Mouse (Mus musculus): ENCODE data around the gene Gsta3. TPM values are rescaled to one million over a fixed set of nuclear protein-coding genes. Genes with fewer than 3 reads are reported as not detected.
A peak's percentile ranks its signal among the peaks of the same experiment; 100 is the strongest.
"Not testable (repeated sequence)": the region's sequence is repeated elsewhere in the genome, so short reads cannot be mapped to it uniquely, and the experiment has no call there.

Gene Gsta3
- polyA plus RNA-seq, 1 experiment from 2014 or later: 0.48 TPM

DNA sequence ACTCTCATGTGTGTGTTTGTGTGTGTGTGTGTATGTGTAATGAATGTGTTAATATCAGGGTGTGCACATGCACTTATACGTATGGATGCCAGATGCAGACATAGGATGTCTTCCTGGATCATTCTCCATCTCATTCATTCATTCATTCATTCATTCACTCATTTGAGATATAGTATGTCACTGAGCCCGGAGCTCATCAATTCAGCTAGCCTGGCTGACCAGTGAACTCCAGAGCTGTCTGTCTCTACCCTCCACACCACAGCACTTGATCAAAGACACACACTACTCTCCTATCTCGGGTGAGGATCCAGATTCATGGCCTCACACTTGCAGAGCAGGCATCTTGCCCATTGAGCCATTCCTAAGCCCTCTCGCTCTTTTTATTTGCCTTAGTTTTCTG, 23.6 kb downstream of the Gsta3 start:
- H3K4me2 ChIP-seq (ENCODE audit: low read depth): no peak overlapping the region
- 92% methylated on average over 4 of the region's 4 CpGs for WGBS
- no peak overlapping the region for H3K9ac ChIP-seq (ENCODE audit: low read length)
- ATAC-seq (ENCODE audit: insufficient read depth, low FRiP score, low TSS enrichment) (no peak), DNase-seq (ENCODE audit: low spot score) (no peak)
- H3K27me3 ChIP-seq (ENCODE audit: control insufficient read depth, insufficient read depth, low read length): no peaks in the 10 kb centered on the region
- no peaks in the 10 kb centered on the region for H3K9me3 ChIP-seq (ENCODE audit: control insufficient read depth, low read length)
- H3K27ac ChIP-seq (ENCODE audit: low read depth, low read length): no peak overlapping the region
- H3K4me3 ChIP-seq (ENCODE audit: low read depth, low read length): no peak overlapping the region
- H3K4me1 ChIP-seq (ENCODE audit: control insufficient read depth, insufficient read depth, low read length): no peaks in the 10 kb centered on the region
- no peaks in the 10 kb centered on the region for H3K36me3 ChIP-seq (ENCODE audit: control insufficient read depth, insufficient read depth, low read length)

DNA sequence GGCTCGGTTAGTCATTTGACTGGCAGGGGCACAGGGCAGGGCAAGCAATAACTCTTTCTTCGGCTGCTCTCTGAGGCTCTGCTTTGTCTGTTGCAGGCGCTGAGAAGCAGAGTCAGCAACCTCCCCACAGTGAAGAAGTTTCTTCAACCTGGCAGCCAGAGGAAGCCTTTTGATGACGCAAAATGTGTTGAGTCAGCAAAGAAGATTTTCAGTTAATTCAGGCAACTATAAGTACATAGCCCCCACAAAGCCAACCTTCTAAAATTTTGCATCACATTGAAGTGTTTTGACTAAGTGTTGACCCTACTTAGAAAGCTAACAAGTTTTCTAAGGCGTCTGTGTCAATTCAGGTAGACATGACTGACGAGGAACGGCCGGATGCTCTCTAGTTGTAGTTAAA, 24.4 kb downstream of the Gsta3 start:
- 82% methylated on average over 8 of the region's 8 CpGs for WGBS
- no peak overlapping the region for H3K27ac ChIP-seq (ENCODE audit: low read depth, low read length)
- no peak overlapping the region for H3K4me3 ChIP-seq (ENCODE audit: low read depth, low read length)
- no peaks in the 10 kb centered on the region for H3K9me3 ChIP-seq (ENCODE audit: control insufficient read depth, low read length)
- H3K9ac ChIP-seq (ENCODE audit: low read length): no peak overlapping the region
- H3K4me2 ChIP-seq (ENCODE audit: low read depth): no peak overlapping the region
- H3K27me3 ChIP-seq (ENCODE audit: control insufficient read depth, insufficient read depth, low read length): no peaks in the 10 kb centered on the region
- no peaks in the 10 kb centered on the region for H3K4me1 ChIP-seq (ENCODE audit: control insufficient read depth, insufficient read depth, low read length)
- ATAC-seq (ENCODE audit: insufficient read depth, low FRiP score, low TSS enrichment): no peak
- H3K36me3 ChIP-seq (ENCODE audit: control insufficient read depth, insufficient read depth, low read length): no peaks in the 10 kb centered on the region
- DNase-seq (ENCODE audit: low spot score): no peak

DNA sequence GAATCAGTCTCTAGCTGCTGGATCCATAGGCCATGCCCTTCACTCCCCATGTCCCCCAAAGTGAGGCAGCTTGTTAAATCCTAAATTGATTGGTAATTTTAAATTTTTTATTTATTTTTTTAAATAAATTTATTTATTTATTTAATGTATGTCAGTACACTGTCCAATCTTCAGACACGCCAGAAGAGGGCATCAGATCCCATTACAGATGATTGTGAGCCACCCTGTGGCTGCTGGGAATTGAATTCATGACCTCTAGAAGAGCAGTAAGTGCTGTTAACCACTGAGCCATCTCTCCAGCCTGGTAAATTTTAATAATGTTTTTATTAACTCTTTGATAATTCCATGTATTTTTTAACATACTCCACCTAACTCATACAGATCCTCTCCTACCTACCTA, 26.4 kb downstream of the Gsta3 start:
- H3K9ac ChIP-seq (ENCODE audit: low read length): no peak overlapping the region
- DNase-seq (ENCODE audit: low spot score): no peak
- WGBS: 89% methylated on average over 1 of the region's 1 CpGs
- no peaks in the 10 kb centered on the region for H3K4me1 ChIP-seq (ENCODE audit: control insufficient read depth, insufficient read depth, low read length)
- no peak overlapping the region for H3K4me3 ChIP-seq (ENCODE audit: low read depth, low read length)
- H3K27me3 ChIP-seq (ENCODE audit: control insufficient read depth, insufficient read depth, low read length): no peaks in the 10 kb centered on the region
- H3K36me3 ChIP-seq (ENCODE audit: control insufficient read depth, insufficient read depth, low read length): no peaks in the 10 kb centered on the region
- H3K27ac ChIP-seq (ENCODE audit: low read depth, low read length): no peak overlapping the region
- no peaks in the 10 kb centered on the region for H3K9me3 ChIP-seq (ENCODE audit: control insufficient read depth, low read length)
- no peak overlapping the region for H3K4me2 ChIP-seq (ENCODE audit: low read depth)
- no peak for ATAC-seq (ENCODE audit: insufficient read depth, low FRiP score, low TSS enrichment)

DNA sequence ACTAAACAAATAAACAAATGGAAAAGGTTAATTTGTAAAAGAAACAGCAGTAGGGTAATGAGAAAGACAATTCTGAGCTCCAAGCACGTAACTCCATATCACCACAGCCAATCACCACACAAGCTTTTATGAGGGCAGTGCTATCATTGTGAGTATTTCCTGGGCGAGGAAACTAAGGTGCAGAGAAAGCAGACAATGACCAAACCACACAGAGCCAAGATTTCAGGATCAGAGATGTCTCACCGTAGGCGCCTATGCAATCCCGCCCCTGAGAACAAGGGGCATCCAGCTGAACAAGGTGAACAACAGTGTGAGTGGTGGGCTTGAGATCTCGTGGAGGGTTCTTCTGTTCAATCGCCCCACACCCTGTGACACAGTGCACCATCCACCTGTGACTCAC, 27.1 kb downstream of the Gsta3 start:
- not testable (repeated sequence) for H3K9ac ChIP-seq (ENCODE audit: low read length); H3K27ac ChIP-seq (ENCODE audit: low read depth, low read length); H3K27me3 ChIP-seq (ENCODE audit: control insufficient read depth, insufficient read depth, low read length); H3K36me3 ChIP-seq (ENCODE audit: control insufficient read depth, insufficient read depth, low read length); ATAC-seq (ENCODE audit: insufficient read depth, low FRiP score, low TSS enrichment); H3K4me2 ChIP-seq (ENCODE audit: low read depth); DNase-seq (ENCODE audit: low spot score); H3K4me3 ChIP-seq (ENCODE audit: low read depth, low read length); H3K9me3 ChIP-seq (ENCODE audit: control insufficient read depth, low read length); H3K4me1 ChIP-seq (ENCODE audit: control insufficient read depth, insufficient read depth, low read length)
- WGBS: 88% methylated on average over 5 of the region's 7 CpGs

DNA sequence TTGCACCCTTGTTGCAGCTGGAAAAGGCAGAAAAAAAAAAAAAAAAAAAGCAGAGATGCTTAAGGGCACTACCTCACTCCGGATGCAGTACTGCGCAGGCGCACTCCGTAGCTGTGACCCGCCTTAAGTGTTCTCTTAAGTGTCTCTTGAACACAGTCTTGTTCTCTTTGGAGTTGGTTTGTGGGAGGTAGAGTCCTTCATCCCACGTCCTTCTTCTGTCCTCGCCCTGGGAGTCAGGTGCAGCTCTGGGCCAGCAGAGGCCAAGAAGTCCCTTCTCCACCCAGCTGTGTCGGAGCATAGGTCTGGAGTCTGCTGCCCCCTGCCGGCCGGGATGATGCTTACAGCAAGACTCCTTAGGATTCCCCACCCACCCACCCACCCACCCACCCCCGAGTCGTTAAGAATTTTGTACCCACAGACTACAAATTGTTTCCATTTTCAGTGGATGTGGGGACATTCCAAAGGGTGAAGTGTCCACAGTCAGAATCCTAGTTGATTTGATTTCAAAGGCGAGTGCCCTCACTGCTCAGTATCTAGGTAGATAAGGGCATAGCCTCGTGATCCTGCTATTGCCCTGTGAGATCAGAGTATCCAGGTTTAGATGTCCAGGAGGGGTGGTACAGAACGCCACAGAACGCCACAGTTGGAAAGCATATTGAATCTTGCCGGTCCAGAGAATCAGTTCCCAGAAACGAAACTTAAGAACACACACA, 31.1 kb downstream of the Gsta3 start:
- H3K4me3 ChIP-seq (ENCODE audit: low read depth, low read length): no peak overlapping the region
- H3K4me1 ChIP-seq (ENCODE audit: control insufficient read depth, insufficient read depth, low read length): no peaks in the 10 kb centered on the region
- H3K9ac ChIP-seq (ENCODE audit: low read length): no peak overlapping the region
- WGBS: 26% methylated on average over 18 of the region's 18 CpGs
- ATAC-seq (ENCODE audit: insufficient read depth, low FRiP score, low TSS enrichment) (peak; percentile 83), DNase-seq (ENCODE audit: low spot score) (peak; percentile 79)
- H3K27ac ChIP-seq (ENCODE audit: low read depth, low read length): no peak overlapping the region
- no peaks in the 10 kb centered on the region for H3K27me3 ChIP-seq (ENCODE audit: control insufficient read depth, insufficient read depth, low read length)
- H3K36me3 ChIP-seq (ENCODE audit: control insufficient read depth, insufficient read depth, low read length): no peaks in the 10 kb centered on the region
- H3K9me3 ChIP-seq (ENCODE audit: control insufficient read depth, low read length): no peaks in the 10 kb centered on the region
- H3K4me2 ChIP-seq (ENCODE audit: low read depth): peak overlapping the region; percentile 30

DNA sequence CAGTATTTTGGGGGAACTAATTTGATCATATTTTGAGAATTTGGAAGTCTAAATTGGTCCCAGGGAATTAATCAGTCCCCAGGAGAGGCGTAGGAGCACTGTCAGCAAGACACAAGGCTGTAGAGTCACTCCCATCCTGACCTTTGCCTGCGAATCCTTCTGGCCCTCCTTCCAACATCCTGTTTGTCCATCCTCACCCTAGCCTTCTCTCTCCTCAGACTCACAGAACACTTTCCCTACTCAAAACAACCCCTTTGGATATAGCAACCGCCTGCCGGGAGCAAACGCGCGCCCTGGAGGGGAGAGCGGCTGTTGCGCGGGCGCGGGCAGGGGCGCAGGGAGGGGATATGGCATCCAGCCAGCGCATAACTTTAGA, 31.7 kb downstream of the Gsta3 start:
- no peaks in the 10 kb centered on the region for H3K9me3 ChIP-seq (ENCODE audit: control insufficient read depth, low read length)
- H3K4me1 ChIP-seq (ENCODE audit: control insufficient read depth, insufficient read depth, low read length): no peaks in the 10 kb centered on the region
- peak overlapping the region; percentile 30 for H3K4me2 ChIP-seq (ENCODE audit: low read depth)
- no peak overlapping the region for H3K9ac ChIP-seq (ENCODE audit: low read length)
- no peaks in the 10 kb centered on the region for H3K27me3 ChIP-seq (ENCODE audit: control insufficient read depth, insufficient read depth, low read length)
- no peak overlapping the region for H3K4me3 ChIP-seq (ENCODE audit: low read depth, low read length)
- DNase-seq (ENCODE audit: low spot score): peak; percentile 28
- 16% methylated on average over 14 of the region's 14 CpGs for WGBS
- H3K27ac ChIP-seq (ENCODE audit: low read depth, low read length): no peak overlapping the region
- no peak for ATAC-seq (ENCODE audit: insufficient read depth, low FRiP score, low TSS enrichment)
- H3K36me3 ChIP-seq (ENCODE audit: control insufficient read depth, insufficient read depth, low read length): no peaks in the 10 kb centered on the region

DNA sequence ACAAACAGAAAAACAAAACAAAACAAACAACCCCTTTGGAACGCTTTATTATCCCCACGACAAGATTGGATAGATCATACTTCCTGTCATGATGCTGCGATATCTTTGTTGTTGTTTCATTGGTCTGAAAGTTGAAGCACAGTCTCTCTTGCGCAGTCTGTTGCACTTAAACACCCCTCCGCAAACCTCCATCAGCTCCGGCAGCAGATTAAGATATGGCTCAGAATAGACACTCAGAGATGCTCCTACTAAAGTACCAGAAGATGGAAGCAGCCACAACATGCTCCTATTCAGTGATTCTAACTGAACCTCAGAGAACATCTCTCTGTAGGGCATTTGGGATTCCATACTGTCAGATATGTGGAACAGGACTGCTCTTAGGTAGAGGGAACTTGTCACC, 32.7 kb downstream of the Gsta3 start:
- Histone ChIP-seq H3K4me1 (ENCODE audit: control insufficient read depth, insufficient read depth, low read length) (no peaks in the 10 kb centered on the region), H3K36me3 (ENCODE audit: control insufficient read depth, insufficient read depth, low read length) (no peaks in the 10 kb centered on the region), H3K4me2 (ENCODE audit: low read depth) (no peak overlapping the region), H3K27me3 (ENCODE audit: control insufficient read depth, insufficient read depth, low read length) (no peaks in the 10 kb centered on the region), H3K27ac (ENCODE audit: low read depth, low read length) (no peak overlapping the region), H3K4me3 (ENCODE audit: low read depth, low read length) (no peak overlapping the region), H3K9ac (ENCODE audit: low read length) (no peak overlapping the region), H3K9me3 (ENCODE audit: control insufficient read depth, low read length) (no peaks in the 10 kb centered on the region)
- DNase-seq (ENCODE audit: low spot score) (no peak), ATAC-seq (ENCODE audit: insufficient read depth, low FRiP score, low TSS enrichment) (no peak)
- WGBS: 95% methylated on average over 6 of the region's 6 CpGs

DNA sequence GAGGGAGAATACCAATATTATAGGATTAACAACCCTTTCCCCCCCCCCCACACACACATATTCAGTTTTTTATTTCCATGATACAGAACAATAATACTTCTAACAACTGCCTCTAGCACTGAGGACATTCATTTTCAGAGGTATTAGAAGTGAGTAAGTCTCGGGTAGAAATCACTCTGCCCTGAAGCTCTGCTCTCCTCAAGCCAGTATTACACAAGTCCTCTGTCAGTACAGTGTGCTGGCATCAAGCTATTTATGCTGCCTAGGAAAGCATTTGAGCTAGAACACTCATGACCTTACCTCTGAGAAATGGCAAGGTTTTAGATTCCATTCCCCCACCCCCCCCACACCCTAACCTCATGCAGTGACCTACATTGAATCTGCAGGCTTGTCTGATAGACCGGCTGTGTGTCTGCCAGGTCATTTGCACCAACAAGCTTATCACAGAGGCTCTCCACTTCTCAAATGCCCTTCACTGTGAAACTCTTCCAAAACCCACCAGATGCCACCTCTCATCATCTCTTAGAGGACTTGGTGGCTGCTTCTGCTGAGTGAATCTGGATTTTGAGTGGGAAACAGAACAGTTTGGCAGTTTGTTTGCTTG, 34.1 kb downstream of the Gsta3 start:
- no peak overlapping the region for H3K27ac ChIP-seq (ENCODE audit: low read depth, low read length)
- WGBS: 94% methylated on average over 2 of the region's 2 CpGs
- DNase-seq (ENCODE audit: low spot score): no peak
- no peaks in the 10 kb centered on the region for H3K36me3 ChIP-seq (ENCODE audit: control insufficient read depth, insufficient read depth, low read length)
- H3K4me3 ChIP-seq (ENCODE audit: low read depth, low read length): no peak overlapping the region
- no peak for ATAC-seq (ENCODE audit: insufficient read depth, low FRiP score, low TSS enrichment)
- H3K9me3 ChIP-seq (ENCODE audit: control insufficient read depth, low read length): no peaks in the 10 kb centered on the region
- no peak overlapping the region for H3K9ac ChIP-seq (ENCODE audit: low read length)
- no peaks in the 10 kb centered on the region for H3K4me1 ChIP-seq (ENCODE audit: control insufficient read depth, insufficient read depth, low read length)
- no peak overlapping the region for H3K4me2 ChIP-seq (ENCODE audit: low read depth)
- no peaks in the 10 kb centered on the region for H3K27me3 ChIP-seq (ENCODE audit: control insufficient read depth, insufficient read depth, low read length)

DNA sequence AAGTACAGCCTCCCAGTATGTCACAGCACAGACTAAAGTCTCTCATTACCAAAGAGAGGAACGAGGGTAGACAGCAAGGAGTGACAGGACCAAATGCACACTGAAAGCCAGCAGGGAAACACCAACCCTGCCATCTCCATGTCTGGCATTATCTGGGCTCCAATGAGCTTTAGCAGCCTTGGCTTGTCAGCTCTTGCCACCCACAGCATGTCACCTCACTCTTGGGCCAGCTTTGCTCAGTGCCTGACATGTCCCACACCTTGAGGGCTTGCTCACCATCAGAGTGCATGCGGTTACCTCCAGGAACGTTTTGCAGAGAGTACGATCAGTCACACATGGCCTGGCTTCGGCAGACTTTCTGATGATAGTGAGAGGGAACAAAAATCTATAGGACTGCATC, 35.0 kb downstream of the Gsta3 start:
- not testable (repeated sequence) for H3K4me1 ChIP-seq (ENCODE audit: control insufficient read depth, insufficient read depth, low read length); ATAC-seq (ENCODE audit: insufficient read depth, low FRiP score, low TSS enrichment); H3K4me3 ChIP-seq (ENCODE audit: low read depth, low read length); DNase-seq (ENCODE audit: low spot score); H3K27ac ChIP-seq (ENCODE audit: low read depth, low read length); H3K36me3 ChIP-seq (ENCODE audit: control insufficient read depth, insufficient read depth, low read length); H3K4me2 ChIP-seq (ENCODE audit: low read depth); H3K27me3 ChIP-seq (ENCODE audit: control insufficient read depth, insufficient read depth, low read length); H3K9me3 ChIP-seq (ENCODE audit: control insufficient read depth, low read length); H3K9ac ChIP-seq (ENCODE audit: low read length)
- 90% methylated on average over 5 of the region's 5 CpGs for WGBS

Data from neural tube, embryonic 11.5 days (tissue).